Mouse (Mus musculus): ENCODE measurements around the gene Gm26558. TPM values are rescaled to one million over a fixed set of nuclear protein-coding genes. Genes with fewer than 3 reads are reported as not detected.
A peak's percentile ranks its signal among the peaks of the same experiment; 100 is the strongest.

The Gm26558 gene
- total and polyA plus RNA-seq, 3 experiments = 0.24 to 0.81 TPM; not detected in 1

GRCm38 (mm10) chr2:70625761-70626160, 36.1 kb downstream of the Gm26558 start:
- Histone ChIP-seq H3K9me3 (replicated peaks; ENCODE audit: insufficient read depth, low read length) (no peaks in the 10 kb centered on the region), H3K27ac (ENCODE audit: control insufficient read depth, low read depth, low read length) (no peak overlapping the region), H3K4me3 (ENCODE audit: control insufficient read depth in 1 of 2, insufficient read depth in 1 of 2, low read depth in 2 of 2, low read length in 2 of 2) (no peak overlapping the region), H3K36me3 (ENCODE audit: control insufficient read depth in 1 of 2, insufficient read depth in 2 of 2, low read length in 2 of 2) (no peaks in the 10 kb centered on the region), H3K79me2 (ENCODE audit: control insufficient read depth, insufficient read depth, low read length, poor library complexity) (no peaks in the 10 kb centered on the region), H3K9ac (ENCODE audit: control insufficient read depth, low read depth, low read length, poor library complexity, severe bottlenecking) (no peak overlapping the region), H3K27me3 (ENCODE audit: control insufficient read depth in 1 of 2, insufficient read depth in 2 of 2, low read length in 2 of 2) (no peaks in the 10 kb centered on the region; a peak in 1 of 4 replicates), H3K4me1 (ENCODE audit: control insufficient read depth in 1 of 2, insufficient read depth in 2 of 2, low read length in 2 of 2) (peaks cover 0 to 5% of the 10 kb centered on the region in 2 experiments; a peak in 1 of 4 replicates)
- no peak for TF ChIP-seq HCFC1 (IDR thresholded peaks at IDR 0.05; ENCODE audit: low read depth, low read length)
- TF ChIP-seq MYC (IDR thresholded peaks at IDR 0.05; ENCODE audit: low read depth, low read length) = no peak
- no peak for TF ChIP-seq TAL1 (IDR thresholded peaks at IDR 0.05; ENCODE audit: low read length)
- TF ChIP-seq POLR2AphosphoS5 (IDR thresholded peaks at IDR 0.05; ENCODE audit: borderline replicate concordance, low read depth, low read length) = no peak
- TF ChIP-seq ZKSCAN1 (IDR thresholded peaks at IDR 0.05; ENCODE audit: low read depth, low read length) = no peak
- no peak for TF ChIP-seq MEF2A (IDR thresholded peaks at IDR 0.05; ENCODE audit: extremely low read depth, insufficient replicate concordance, low read depth, low read length, poor library complexity, severe bottlenecking)
- no peak for TF ChIP-seq KAT2A (conservative IDR thresholded peaks at IDR 0.05; ENCODE audit: low read depth, low read length)
- TF ChIP-seq UBTF (IDR thresholded peaks at IDR 0.05; ENCODE audit: borderline replicate concordance, insufficient read depth, low read depth, low read length) = no peak
- TF ChIP-seq RCOR1 (IDR thresholded peaks at IDR 0.05; ENCODE audit: low read depth, low read length) = no peak
- no peak for TF ChIP-seq SIN3A (IDR thresholded peaks at IDR 0.05; ENCODE audit: low read length)
- no peak for TF ChIP-seq CHD1 (IDR thresholded peaks at IDR 0.05; ENCODE audit: low read depth, low read length)
- no peak for DNase-seq (ENCODE audit: low read depth, low spot score)

- no peak overlapping the region for H3K4me3 ChIP-seq (ENCODE audit: control insufficient read depth in 1 of 2, insufficient read depth in 1 of 2, low read depth in 2 of 2, low read length in 2 of 2)
- TF ChIP-seq KAT2A (conservative IDR thresholded peaks at IDR 0.05; ENCODE audit: low read depth, low read length) (no peak), ZC3H11A (IDR thresholded peaks at IDR 0.05; ENCODE audit: low read depth, low read length) (no peak), EP300 (IDR thresholded peaks at IDR 0.05; ENCODE audit: low read depth in 1 of 2, low read length in 2 of 2) (0 out of 4 replicates have a peak, but pooled peaks of 1 of the 2 experiments have one; percentile 6)
- H3K36me3 ChIP-seq (ENCODE audit: control insufficient read depth in 1 of 2, insufficient read depth in 2 of 2, low read length in 2 of 2) = no peaks in the 10 kb centered on the region
- H3K79me2 ChIP-seq (ENCODE audit: control insufficient read depth, insufficient read depth, low read length, poor library complexity) = no peaks in the 10 kb centered on the region
- no peak overlapping the region for H3K27ac ChIP-seq (ENCODE audit: control insufficient read depth, low read depth, low read length)
- H3K9ac ChIP-seq (ENCODE audit: control insufficient read depth, low read depth, low read length, poor library complexity, severe bottlenecking) = no peak overlapping the region
- no peaks in the 10 kb centered on the region; a peak in 1 of 4 replicates for H3K27me3 ChIP-seq (ENCODE audit: control insufficient read depth in 1 of 2, insufficient read depth in 2 of 2, low read length in 2 of 2)
- H3K9me3 ChIP-seq (replicated peaks; ENCODE audit: insufficient read depth, low read length) = no peaks in the 10 kb centered on the region
- H3K4me1 ChIP-seq (ENCODE audit: control insufficient read depth in 1 of 2, insufficient read depth in 2 of 2, low read length in 2 of 2) = peaks cover 0 to 5% of the 10 kb centered on the region in 2 experiments; a peak in 1 of 4 replicates
- peak; percentile 6 for DNase-seq (ENCODE audit: low read depth, low spot score)
These were observed 39.7 kb downstream of the Gm26558 start for GRCm38 (mm10) chr2:70622244-70622643.

- Histone ChIP-seq H3K36me3 (ENCODE audit: control insufficient read depth in 1 of 2, insufficient read depth in 2 of 2, low read length in 2 of 2) (no peaks in the 10 kb centered on the region), H3K4me3 (ENCODE audit: control insufficient read depth in 1 of 2, insufficient read depth in 1 of 2, low read depth in 2 of 2, low read length in 2 of 2) (no peak overlapping the region), H3K4me1 (ENCODE audit: control insufficient read depth in 1 of 2, insufficient read depth in 2 of 2, low read length in 2 of 2) (peaks cover 0 to 5% of the 10 kb centered on the region in 2 experiments; a peak in 1 of 4 replicates), H3K27me3 (ENCODE audit: control insufficient read depth in 1 of 2, insufficient read depth in 2 of 2, low read length in 2 of 2) (no peaks in the 10 kb centered on the region; a peak in 1 of 4 replicates), H3K27ac (ENCODE audit: control insufficient read depth, low read depth, low read length) (no peak overlapping the region), H3K9me3 (replicated peaks; ENCODE audit: insufficient read depth, low read length) (no peaks in the 10 kb centered on the region), H3K9ac (ENCODE audit: control insufficient read depth, low read depth, low read length, poor library complexity, severe bottlenecking) (no peak overlapping the region), H3K79me2 (ENCODE audit: control insufficient read depth, insufficient read depth, low read length, poor library complexity) (no peaks in the 10 kb centered on the region)
- peak; percentile 42 for DNase-seq (ENCODE audit: low read depth, low spot score)
- TF ChIP-seq SMC3 (IDR thresholded peaks at IDR 0.05; ENCODE audit: low read depth, low read length) (peak; percentile 38), POLR2AphosphoS2 (IDR thresholded peaks at IDR 0.05; ENCODE audit: low read length) (no peak), MYB (IDR thresholded peaks at IDR 0.05; ENCODE audit: low read depth, low read length) (no peak), HCFC1 (IDR thresholded peaks at IDR 0.05; ENCODE audit: low read depth, low read length) (no peak), CTCF (IDR thresholded peaks at IDR 0.05 in 2 of 3, conservative IDR thresholded peaks at IDR 0.05 in 1 of 3; ENCODE audit: control insufficient read depth in 1 of 3, insufficient read depth in 1 of 3, low read depth in 2 of 3, low read length in 3 of 3, poor library complexity in 1 of 3, severe bottlenecking in 1 of 3) (peak; percentile 45 to 73 (median 60)), RCOR1 (IDR thresholded peaks at IDR 0.05; ENCODE audit: low read depth, low read length) (no peak), RAD21 (IDR thresholded peaks at IDR 0.05; ENCODE audit: low read depth, low read length) (peak; percentile 17)
These were observed 41.7 kb downstream of the Gm26558 start for GRCm38 (mm10) chr2:70620225-70620624.
